Mouse (Mus musculus) liver, postnatal 0 days (tissue): Measurements from ENCODE around the gene Rapgef2. TPM values are rescaled to one million over a fixed set of nuclear protein-coding genes. Genes with fewer than 3 reads are reported as not detected.

Source experiments
- ATAC-seq: fragments of 200-750 bp; cut with Nextera tagmentation; 2 replicates; pipeline ENCODE4 v1.8.0; 2017; ENCODE audit warnings: mild to moderate bottlenecking, moderate library complexity
- DNase-seq: peaks from one replicate; pipeline ENCODE4 v3.0.0-alpha.2; 2016
- H3K27ac ChIP-seq: fragments of 300-500 bp; sonication (generic); 2 replicates; pipeline ENCODE4 v1.5.1; 2014; ENCODE audit warnings: antibody characterized with exemption, moderate library complexity, mild to moderate bottlenecking, low read depth
- H3K27me3 ChIP-seq: fragments of 300-500 bp; sonication (generic); 2 replicates; pipeline ENCODE4 v1.6.1; 2014; ENCODE audit warnings: low read length, control low read depth, mixed read lengths; ENCODE audit not compliant: insufficient read depth
- H3K36me3 ChIP-seq: fragments of 300-500 bp; sonication (generic); replicated peaks from 2 replicates; pipeline ENCODE4 v1.6.1; 2014; ENCODE audit warnings: mild to moderate bottlenecking, control low read depth, low read length, moderate library complexity, mixed read lengths; ENCODE audit not compliant: insufficient read depth
- H3K4me1 ChIP-seq: fragments of 300-500 bp; sonication (generic); 2 replicates; pipeline ENCODE4 v1.6.1; 2014; ENCODE audit warnings: antibody characterized with exemption, mild to moderate bottlenecking, control low read depth; ENCODE audit not compliant: insufficient read depth
- H3K4me2 ChIP-seq: fragments of 300-500 bp; sonication (generic); 2 replicates; pipeline ENCODE4 v1.6.1; 2014; ENCODE audit warnings: low read depth, mild to moderate bottlenecking, low read length, moderate library complexity, mixed read lengths
- H3K4me3 ChIP-seq: fragments of 300-500 bp; sonication (generic); 2 replicates; pipeline ENCODE4 v1.5.1; 2014; ENCODE audit warnings: low read depth, low read length
- H3K9ac ChIP-seq: fragments of 300-500 bp; sonication (generic); replicated peaks from 2 replicates; pipeline ENCODE4 v1.6.1; 2014; ENCODE audit warnings: mild to moderate bottlenecking, moderate library complexity
- H3K9me3 ChIP-seq: fragments of 300-500 bp; sonication (generic); 2 replicates; pipeline ENCODE4 v1.6.1; 2016; ENCODE audit warnings: mild to moderate bottlenecking, control low read depth, low read length, mixed read lengths
- CTCF ChIP-seq: sonication (generic); IDR thresholded peaks from 2 replicates; pipeline ENCODE4 v1.5.1; 2016; ENCODE audit warnings: antibody characterized with exemption, low read depth
- EP300 ChIP-seq: IDR thresholded peaks from 2 replicates; pipeline ENCODE4 v1.6.1; 2016; ENCODE audit warnings: antibody characterized with exemption, low read depth, mild to moderate bottlenecking
- WGBS: fragments of 180-500 bp; shearing (Covaris S2); extraction: QIAGEN DNeasy Blood & Tissue Kit; methylation state at CpG from one replicate; pipeline ENCODE4 v1.1.7; 2014; ENCODE audit not compliant: insufficient replicate concordance; 5-methylcytosine and 5-hydroxymethylcytosine counted together
- polyA plus RNA-seq: library from polyadenylated mRNA; unstranded; fragments of >200 nt; fragmentation: Nextera tagmentation; extraction: Ambion mirVana; gene quantifications from 2 replicates; pipeline ENCODE4 v1.2.1, GENCODE M21; 2015

Rapgef2 gene
- polyA plus RNA-seq, 1 experiment from 2014 or later = 1.8 TPM

- ATAC-seq (no peak), DNase-seq (no peak)
- Histone ChIP-seq H3K4me1 (no peaks in the 10 kb centered on the region), H3K27me3 (no peaks in the 10 kb centered on the region), H3K4me3 (no peak overlapping the region), H3K4me2 (no peak overlapping the region), H3K9ac (no peak overlapping the region), H3K27ac (no peak overlapping the region), H3K36me3 (no peaks in the 10 kb centered on the region), H3K9me3 (no peaks in the 10 kb centered on the region)
- 49% methylated on average over 2 of the region's 2 CpGs for WGBS
- no peak for TF ChIP-seq EP300
- no peak for TF ChIP-seq CTCF
Measured at GRCm38 (mm10) chr3:79039666-79040450, 246.5 kb downstream of the Rapgef2 start.

GRCm38 (mm10) chr3:79039008-79039407 lies 247.3 kb downstream of the Rapgef2 start:
- Histone ChIP-seq H3K4me1 (no peaks in the 10 kb centered on the region), H3K27ac (no peak overlapping the region), H3K9me3 (no peaks in the 10 kb centered on the region), H3K36me3 (no peaks in the 10 kb centered on the region), H3K4me3 (no peak overlapping the region), H3K27me3 (no peaks in the 10 kb centered on the region), H3K4me2 (no peak overlapping the region), H3K9ac (no peak overlapping the region)
- WGBS = 77% methylated on average over 2 of the region's 2 CpGs
- TF ChIP-seq CTCF = no peak
- ATAC-seq (no peak), DNase-seq (no peak)

- no peaks in the 10 kb centered on the region for H3K27me3 ChIP-seq
- no peaks in the 10 kb centered on the region for H3K4me1 ChIP-seq
- DNase-seq = no peak
- no peak overlapping the region for H3K27ac ChIP-seq
- no peak for ATAC-seq
- TF ChIP-seq EP300 = no peak
- TF ChIP-seq CTCF = no peak
- H3K36me3 ChIP-seq = no peaks in the 10 kb centered on the region
- no peak overlapping the region for H3K9ac ChIP-seq
- WGBS = 78% methylated on average over 2 of the region's 2 CpGs
- no peak overlapping the region for H3K4me3 ChIP-seq
- no peaks in the 10 kb centered on the region for H3K9me3 ChIP-seq
- H3K4me2 ChIP-seq = no peak overlapping the region
Measured at GRCm38 (mm10) chr3:79034457-79034856, 251.9 kb downstream of the Rapgef2 start.

- TF ChIP-seq CTCF = no peak
- no peak for TF ChIP-seq EP300
- no peak overlapping the region for H3K27ac ChIP-seq
- DNase-seq (no peak), ATAC-seq (no peak)
- no peaks in the 10 kb centered on the region for H3K9me3 ChIP-seq
- no peaks in the 10 kb centered on the region for H3K27me3 ChIP-seq
- H3K4me2 ChIP-seq = no peak overlapping the region
- 54% methylated on average over 4 of the region's 4 CpGs for WGBS
- no peaks in the 10 kb centered on the region; the same call in 1 of the 2 replicates for H3K4me1 ChIP-seq
- no peak overlapping the region for H3K4me3 ChIP-seq
- H3K36me3 ChIP-seq = no peaks in the 10 kb centered on the region
- no peak overlapping the region for H3K9ac ChIP-seq
Measured at GRCm38 (mm10) chr3:79030855-79031254, 255.5 kb downstream of the Rapgef2 start.

GRCm38 (mm10) chr3:79028153-79028878 lies 258.0 kb downstream of the Rapgef2 start:
- Histone ChIP-seq H3K4me2 (0 out of 2 replicates have a peak overlapping the region, but pooled peaks have one; percentile 7), H3K36me3 (no peaks in the 10 kb centered on the region), H3K9ac (no peak overlapping the region), H3K27ac (no peak overlapping the region), H3K4me3 (no peak overlapping the region), H3K9me3 (no peaks in the 10 kb centered on the region), H3K4me1 (no peaks in the 10 kb centered on the region; the same call in 1 of the 2 replicates), H3K27me3 (no peaks in the 10 kb centered on the region)
- TF ChIP-seq CTCF (no peak), EP300 (peak; percentile 94)
- no peak for DNase-seq
- ATAC-seq = peak; percentile 48
- WGBS = 25% methylated on average over 14 of the region's 14 CpGs

GRCm38 (mm10) chr3:79025983-79026382 lies 260.3 kb downstream of the Rapgef2 start:
- 63% methylated on average over 3 of the region's 3 CpGs for WGBS
- ATAC-seq = no peak
- H3K4me1 ChIP-seq = no peaks in the 10 kb centered on the region; the same call in 1 of the 2 replicates
- TF ChIP-seq EP300 = no peak
- no peak for TF ChIP-seq CTCF
- no peaks in the 10 kb centered on the region for H3K36me3 ChIP-seq
- no peaks in the 10 kb centered on the region for H3K27me3 ChIP-seq
- no peak overlapping the region for H3K4me3 ChIP-seq
- no peak for DNase-seq
- no peak overlapping the region for H3K4me2 ChIP-seq
- no peak overlapping the region for H3K9ac ChIP-seq
- H3K27ac ChIP-seq = no peak overlapping the region
- no peaks in the 10 kb centered on the region for H3K9me3 ChIP-seq
